Mouse (Mus musculus): Measurements from ENCODE around the gene Capg.

- TF ChIP-seq CTCF (IDR thresholded peaks at IDR 0.05; ENCODE audit: low read depth) (no peak), EP300 (optimal IDR thresholded peaks at IDR 0.05) (no peak)
Measured at GRCm38 (mm10) chr6:72518842-72519241, 25.3 kb upstream of the Capg start.

Measured in stomach, postnatal 0 days (tissue).